Mouse (Mus musculus) intestine, embryonic 15.5 days (tissue): ENCODE results near the gene Gm14406. TPM values are rescaled to one million over a fixed set of nuclear protein-coding genes. Genes with fewer than 3 reads are reported as not detected.
"Not testable (repeated sequence)": the region's sequence is repeated elsewhere in the genome, so short reads cannot be mapped to it uniquely, and the experiment has no call there.

Experiments
- ATAC-seq: fragments of 200-750 bp; cut with Nextera tagmentation; 2 replicates; pipeline ENCODE4 v1.8.0; 2017; ENCODE audit warnings: moderate TSS enrichment, moderate library complexity
- H3K27ac ChIP-seq: fragments of 300-500 bp; sonication (generic); 2 replicates; pipeline ENCODE4 v1.5.1; 2015; ENCODE audit warnings: mild to moderate bottlenecking, inconsistent platforms
- H3K27me3 ChIP-seq: fragments of 300-500 bp; sonication (generic); replicated peaks from 2 replicates; pipeline ENCODE4 v1.6.1; 2015; ENCODE audit warnings: inconsistent platforms
- H3K36me3 ChIP-seq: fragments of 300-500 bp; sonication (generic); 2 replicates; pipeline ENCODE4 v1.6.1; 2015; ENCODE audit warnings: inconsistent platforms
- H3K4me1 ChIP-seq: fragments of 300-500 bp; sonication (generic); replicated peaks from 2 replicates; pipeline ENCODE4 v1.6.1; 2015; ENCODE audit warnings: inconsistent platforms
- H3K4me2 ChIP-seq: fragments of 300-500 bp; sonication (generic); replicated peaks from 2 replicates; pipeline ENCODE4 v1.6.1; 2015; ENCODE audit warnings: mild to moderate bottlenecking, inconsistent platforms
- H3K4me3 ChIP-seq: fragments of 300-500 bp; sonication (generic); replicated peaks from 2 replicates; pipeline ENCODE4 v1.5.1; 2015; ENCODE audit warnings: inconsistent platforms
- H3K9ac ChIP-seq: fragments of 300-500 bp; sonication (generic); 2 replicates; pipeline ENCODE4 v1.6.1; 2015; ENCODE audit warnings: inconsistent platforms
- H3K9me3 ChIP-seq: fragments of 300-500 bp; sonication (generic); 2 replicates; pipeline ENCODE4 v1.6.1; 2016; ENCODE audit warnings: inconsistent platforms
- WGBS: fragments of 180-500 bp; shearing (Covaris S2); methylation state at CpG from one replicate; pipeline ENCODE4 v1.1.7; 2015; 5-methylcytosine and 5-hydroxymethylcytosine counted together
- polyA plus RNA-seq: library from polyadenylated mRNA; unstranded; fragments of >200 nt; fragmentation: Nextera tagmentation; extraction: Ambion mirVana; gene quantifications from 2 replicates; pipeline ENCODE4 v1.2.1, GENCODE M21; 2015

Gene Gm14406
- polyA plus RNA-seq: not detected in 2 replicates

DNA sequence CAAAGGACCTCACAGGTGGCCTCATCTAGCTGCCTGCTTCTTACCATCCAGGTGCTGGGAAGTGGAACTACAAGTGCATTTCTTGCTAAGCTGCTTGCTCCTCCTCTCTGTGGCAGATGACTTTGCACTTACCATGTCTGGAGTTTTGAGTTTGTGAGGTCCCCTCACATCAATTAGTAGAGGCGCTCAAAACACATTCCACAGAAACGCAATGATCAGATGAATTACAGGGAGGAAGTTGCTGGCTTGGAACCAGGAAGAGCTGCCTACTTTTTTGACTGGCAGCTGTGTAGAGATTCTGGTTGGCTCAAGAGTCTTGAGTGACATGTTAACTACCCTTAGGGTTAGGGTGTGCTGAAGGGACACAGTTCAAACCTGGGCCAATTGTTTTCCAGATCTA is at the start of gene Gm14406:
Gene Gm14406, minus strand, starts transcription at position 213 of the 400 bp plus-strand sequence.
- H3K4me3 ChIP-seq, ATAC-seq: not testable (repeated sequence)
- 88% methylated on average over 2 of the region's 2 CpGs for WGBS

DNA sequence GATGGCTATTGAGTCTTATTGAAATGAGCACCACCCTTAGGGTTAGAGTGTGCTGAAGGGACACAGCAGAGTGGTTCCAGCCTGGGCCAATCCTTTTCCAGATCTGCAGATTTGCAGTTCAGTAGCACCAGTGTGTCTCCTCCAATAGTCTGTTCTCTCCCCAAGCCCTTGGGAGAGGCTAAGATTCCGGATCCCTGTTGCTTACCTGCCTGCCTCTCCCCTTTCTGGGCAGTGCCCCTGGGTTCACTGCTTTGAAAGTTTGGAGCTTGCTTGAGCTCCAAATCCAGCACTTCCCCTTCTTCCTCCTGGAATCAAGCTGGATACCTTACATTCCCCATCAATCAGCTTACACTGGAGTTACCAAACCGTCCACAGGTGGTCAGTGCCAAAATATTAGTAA is 2.9 kb downstream of the Gm14406 start:
- not testable (repeated sequence) for H3K36me3 ChIP-seq, H3K27me3 ChIP-seq, H3K4me1 ChIP-seq, ATAC-seq, H3K9ac ChIP-seq, H3K4me3 ChIP-seq, H3K9me3 ChIP-seq, H3K27ac ChIP-seq, H3K4me2 ChIP-seq
- whole genome bisulfite sequencing: 72% methylated on average over 1 of the region's 2 CpGs

More for the DNA sequence above, at the start of gene Gm14406:
- not testable (repeated sequence) for H3K36me3 ChIP-seq, H3K9ac ChIP-seq, H3K27ac ChIP-seq, H3K4me2 ChIP-seq, H3K27me3 ChIP-seq, H3K9me3 ChIP-seq, H3K4me1 ChIP-seq

DNA sequence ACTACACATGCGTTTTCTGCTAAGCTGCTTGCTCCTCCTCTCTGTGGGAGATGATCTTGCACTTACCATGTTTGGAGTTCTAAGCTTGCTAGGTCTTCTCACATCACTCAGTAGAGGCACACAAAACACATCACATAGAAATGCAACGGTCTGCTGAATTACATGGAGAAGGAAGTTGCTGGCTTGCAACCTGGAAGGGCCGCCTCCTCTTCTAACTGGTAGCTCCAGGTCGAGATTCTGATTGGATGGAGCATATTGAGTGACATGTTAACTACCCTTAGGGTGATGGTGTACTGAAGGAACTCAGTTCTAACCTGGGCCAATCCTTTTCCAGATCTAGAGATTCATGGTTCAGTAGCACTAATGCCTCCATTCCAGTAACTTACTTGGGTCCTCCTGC is 18.6 kb downstream of the Gm14406 start:
- H3K4me1 ChIP-seq, H3K36me3 ChIP-seq, H3K9ac ChIP-seq, H3K4me2 ChIP-seq, H3K27ac ChIP-seq, H3K27me3 ChIP-seq, H3K9me3 ChIP-seq, H3K4me3 ChIP-seq, ATAC-seq: not testable (repeated sequence)
- WGBS: 77% methylated on average over 4 of the region's 4 CpGs

DNA sequence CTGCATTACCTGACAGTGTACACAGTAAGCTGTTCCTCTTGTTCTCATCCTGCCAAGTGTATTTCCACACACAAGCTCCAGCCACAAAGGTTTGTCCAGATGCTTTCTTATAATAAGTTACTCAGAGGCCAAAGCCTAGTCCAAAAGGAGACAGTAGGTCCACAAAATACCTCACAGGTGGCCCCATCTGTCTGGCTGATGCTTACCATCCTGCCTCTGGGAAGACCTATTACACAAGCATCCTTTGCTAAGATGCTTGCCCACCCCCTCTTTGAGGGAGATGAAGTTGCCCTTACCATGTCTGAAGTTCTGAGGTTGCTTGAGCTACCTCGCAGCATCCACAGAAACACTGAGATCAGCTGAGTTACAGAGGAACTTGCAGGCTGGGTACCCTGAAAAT is 22.7 kb downstream of the Gm14406 start:
- not testable (repeated sequence) for ATAC-seq, H3K9ac ChIP-seq, H3K4me2 ChIP-seq, H3K27me3 ChIP-seq, H3K9me3 ChIP-seq, H3K27ac ChIP-seq, H3K4me1 ChIP-seq, H3K36me3 ChIP-seq, H3K4me3 ChIP-seq
- 71% methylated on average over 1 of the region's 1 CpGs for WGBS

DNA sequence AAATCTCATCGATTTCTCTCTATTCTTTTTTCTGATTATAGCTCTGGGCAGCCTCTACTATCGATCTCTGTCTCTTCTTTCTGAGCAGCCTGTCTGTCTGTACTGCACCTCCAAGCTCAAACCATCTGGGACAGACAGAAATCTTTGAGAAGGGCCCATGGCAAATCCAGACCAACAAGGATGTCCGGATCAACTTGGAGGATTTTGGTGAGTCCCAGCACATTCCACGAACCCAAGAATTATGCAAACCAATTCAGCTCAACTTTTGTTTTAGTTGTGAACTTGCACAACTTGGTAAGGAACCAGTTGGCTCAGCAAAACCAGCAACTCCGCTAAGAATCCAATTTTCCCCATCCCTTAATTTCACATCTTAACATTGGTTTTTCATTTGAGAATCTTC is 40.3 kb downstream of the Gm14406 start:
- WGBS: 86% methylated on average over 5 of the region's 5 CpGs
- H3K4me1 ChIP-seq, ATAC-seq, H3K9me3 ChIP-seq, H3K36me3 ChIP-seq, H3K4me3 ChIP-seq, H3K9ac ChIP-seq, H3K27ac ChIP-seq, H3K27me3 ChIP-seq, H3K4me2 ChIP-seq: not testable (repeated sequence)

DNA sequence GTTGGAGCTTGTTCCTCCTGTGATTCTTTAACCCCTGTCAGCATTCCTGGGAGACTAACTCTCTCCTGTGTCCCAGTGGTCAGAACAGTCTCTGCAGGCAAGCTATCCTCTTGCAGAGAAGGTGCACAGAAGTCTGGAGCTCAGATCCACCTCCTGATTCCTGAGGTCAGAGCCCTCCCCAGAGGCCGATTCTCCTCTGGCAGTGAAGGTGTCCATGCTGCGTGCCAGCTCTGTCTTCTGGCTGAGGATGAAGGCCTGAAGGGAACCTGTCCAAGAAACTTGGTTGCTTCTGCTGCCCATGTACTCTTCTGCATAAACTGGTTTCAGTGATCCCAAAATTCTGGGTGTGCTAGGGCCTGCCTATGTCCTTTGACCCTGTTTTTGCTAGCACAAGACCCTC is 40.9 kb downstream of the Gm14406 start:
- not testable (repeated sequence) for H3K27ac ChIP-seq, ATAC-seq, H3K27me3 ChIP-seq, H3K9me3 ChIP-seq, H3K4me2 ChIP-seq, H3K4me1 ChIP-seq, H3K36me3 ChIP-seq, H3K9ac ChIP-seq, H3K4me3 ChIP-seq
- WGBS: 90% methylated on average over 2 of the region's 2 CpGs

DNA sequence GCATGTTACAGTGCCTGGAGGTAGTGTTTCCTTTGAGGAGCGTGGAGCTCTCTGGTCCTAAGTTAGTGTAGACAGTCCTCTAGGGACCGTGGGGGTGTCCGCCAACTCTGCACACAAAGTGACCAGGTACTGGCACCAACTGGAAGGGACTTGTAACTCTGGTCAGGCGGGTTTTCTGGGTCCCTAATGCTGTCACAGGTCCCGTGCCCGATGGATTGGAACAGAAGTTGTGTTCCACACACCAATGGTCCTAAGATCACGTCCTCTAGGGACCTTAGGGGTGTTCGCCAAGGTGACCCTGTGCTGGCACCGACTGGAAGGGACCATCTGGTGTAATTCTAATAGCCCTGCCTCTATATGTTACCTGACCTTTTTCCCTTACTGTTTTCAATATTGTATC is 42.1 kb downstream of the Gm14406 start:
- no peaks in the 10 kb centered on the region for H3K36me3 ChIP-seq
- H3K4me3 ChIP-seq: no peak overlapping the region
- ATAC-seq: no peak
- H3K9ac ChIP-seq: no peak overlapping the region
- 73% methylated on average over 9 of the region's 9 CpGs for WGBS
- H3K4me2 ChIP-seq: no peak overlapping the region
- H3K27ac ChIP-seq: no peak overlapping the region
- no peaks in the 10 kb centered on the region for H3K4me1 ChIP-seq
- H3K9me3 ChIP-seq: no peaks in the 10 kb centered on the region
- H3K27me3 ChIP-seq: no peaks in the 10 kb centered on the region

DNA sequence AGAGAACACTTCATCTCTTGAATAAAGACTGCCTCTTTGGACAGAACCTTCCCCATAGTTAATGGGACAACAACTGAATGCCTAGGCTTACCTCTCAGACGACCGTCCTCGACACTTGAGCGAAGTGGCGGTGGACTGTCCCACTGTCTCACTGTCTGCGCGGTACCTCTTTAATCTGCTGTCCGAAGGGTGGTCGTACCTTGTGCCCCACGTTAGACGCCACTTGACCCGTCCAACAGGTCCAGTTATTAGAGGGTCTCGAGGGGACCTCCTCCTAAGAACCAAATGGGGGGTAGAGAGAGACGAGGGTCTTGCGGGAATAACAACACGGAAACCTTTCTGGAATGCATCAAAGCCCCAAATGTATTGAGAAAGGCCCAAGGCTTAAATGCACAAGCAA is 53.8 kb downstream of the Gm14406 start:
- not testable (repeated sequence) for H3K4me1 ChIP-seq, H3K4me2 ChIP-seq, H3K27ac ChIP-seq, H3K4me3 ChIP-seq, H3K9ac ChIP-seq, ATAC-seq, H3K27me3 ChIP-seq, H3K36me3 ChIP-seq, H3K9me3 ChIP-seq
- 90% methylated on average over 16 of the region's 16 CpGs for WGBS

DNA sequence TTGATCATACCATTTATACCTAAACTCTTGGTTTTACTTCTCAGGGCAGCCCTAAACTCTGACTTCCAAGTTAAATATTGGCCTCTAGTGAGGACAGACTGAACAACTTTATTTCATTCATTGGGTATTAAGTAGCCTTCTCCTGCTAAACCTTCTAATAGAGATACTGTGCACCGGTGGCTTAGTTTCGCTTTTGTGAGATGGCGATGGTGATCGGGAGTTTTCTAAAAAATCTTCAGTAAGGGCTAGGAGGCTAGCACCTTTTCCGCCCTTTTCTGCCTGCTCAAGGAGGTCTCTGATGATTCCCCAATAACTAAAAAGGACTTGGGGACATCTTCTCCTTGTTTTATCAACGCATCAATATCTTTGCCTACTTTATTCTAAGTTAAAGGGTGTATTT is 54.3 kb downstream of the Gm14406 start:
- not testable (repeated sequence) for H3K4me2 ChIP-seq, H3K27ac ChIP-seq, ATAC-seq, H3K4me3 ChIP-seq, H3K27me3 ChIP-seq, H3K36me3 ChIP-seq, H3K9me3 ChIP-seq, H3K4me1 ChIP-seq, H3K9ac ChIP-seq
- 87% methylated on average over 6 of the region's 6 CpGs for WGBS

DNA sequence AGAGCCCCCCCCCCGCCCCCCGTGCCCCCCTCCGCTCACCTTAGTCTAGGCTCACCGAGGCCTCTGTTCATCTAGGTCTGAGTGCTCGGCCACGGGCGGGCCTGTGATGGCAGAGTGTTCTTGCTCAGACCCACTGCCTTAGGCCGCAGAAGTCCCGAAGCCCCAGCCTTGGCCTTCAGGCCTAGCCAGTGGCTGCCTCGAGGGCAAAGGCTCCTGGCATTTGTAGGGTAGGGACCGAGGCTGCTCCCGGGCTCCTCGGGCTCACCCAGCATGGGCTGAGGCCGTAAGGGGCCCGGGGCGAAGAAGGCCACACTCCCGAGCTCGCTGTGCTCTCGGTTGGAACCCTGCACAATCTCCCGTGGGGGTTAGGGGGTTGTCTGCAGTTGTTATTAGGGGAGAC is 54.9 kb downstream of the Gm14406 start:
- 88% methylated on average over 20 of the region's 20 CpGs for WGBS
- Histone ChIP-seq H3K9ac (no peak overlapping the region), H3K9me3 (0 out of 2 replicates have a peak, but pooled peaks cover 3% of the 10 kb centered on the region), H3K4me1 (no peaks in the 10 kb centered on the region), H3K4me3 (no peak overlapping the region), H3K27me3 (no peaks in the 10 kb centered on the region), H3K27ac (no peak overlapping the region), H3K4me2 (no peak overlapping the region), H3K36me3 (no peaks in the 10 kb centered on the region)
- no peak for ATAC-seq

DNA sequence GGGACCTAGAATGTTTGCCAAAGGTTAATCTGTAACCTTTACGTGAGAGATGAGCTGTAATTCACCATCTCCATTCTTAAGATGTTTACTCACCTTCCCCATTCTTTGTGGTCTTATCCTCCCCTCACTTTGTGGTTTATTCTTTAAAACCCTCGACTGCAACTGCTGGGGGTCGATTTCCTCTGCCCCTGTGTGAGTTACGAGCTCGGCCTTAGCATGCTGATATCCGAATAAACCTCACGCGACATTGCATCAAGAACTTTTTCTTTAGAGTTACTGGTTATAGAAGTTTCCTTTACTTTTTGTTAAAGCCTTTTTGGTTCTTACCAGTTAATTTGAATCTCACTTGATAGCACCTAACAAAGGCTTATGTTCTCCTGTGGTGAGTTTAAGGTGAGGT is 58.0 kb downstream of the Gm14406 start:
- no peaks in the 10 kb centered on the region for H3K27me3 ChIP-seq
- WGBS: 77% methylated on average over 8 of the region's 8 CpGs
- no peak overlapping the region for H3K4me2 ChIP-seq
- 0 out of 2 replicates have a peak, but pooled peaks cover 3% of the 10 kb centered on the region for H3K9me3 ChIP-seq
- H3K36me3 ChIP-seq: no peaks in the 10 kb centered on the region
- H3K27ac ChIP-seq: no peak overlapping the region
- no peaks in the 10 kb centered on the region for H3K4me1 ChIP-seq
- H3K9ac ChIP-seq: no peak overlapping the region
- no peak for ATAC-seq
- no peak overlapping the region for H3K4me3 ChIP-seq
